Mouse (Mus musculus): ENCODE measurements around the gene Galnt16.

DNA sequence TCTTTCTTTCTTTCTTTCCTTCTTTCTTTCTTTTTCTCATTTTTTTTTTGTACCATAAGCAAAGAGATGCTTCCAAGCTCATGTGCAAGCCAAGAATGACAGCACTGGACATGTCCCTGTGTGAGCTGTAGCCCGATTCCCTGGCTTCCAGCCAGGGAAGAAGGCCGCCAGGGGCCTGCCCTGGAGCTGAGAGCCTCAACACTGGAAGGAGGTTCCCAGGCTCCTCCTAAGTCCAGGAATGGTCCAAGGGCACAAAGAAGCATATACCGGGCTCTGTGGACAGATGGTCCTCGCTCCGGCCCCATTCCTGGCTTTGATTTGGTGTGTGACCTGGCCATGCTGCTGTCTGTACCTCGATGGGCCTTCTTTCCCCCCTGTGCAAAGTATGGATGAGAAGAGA, 46.9 kb downstream of the Galnt16 start:
- no peak for TF ChIP-seq CTCF (IDR thresholded peaks at IDR 0.05; ENCODE audit: low read depth)
- no peak for TF ChIP-seq EP300 (optimal IDR thresholded peaks at IDR 0.05)

All from stomach, postnatal 0 days (tissue).